25 mouse cellular contexts compared by ENCODE assay signal in genomic region chr1:157514298-157514697, GRCm38 (mm10). TPM values are rescaled to one million over a fixed set of nuclear protein-coding genes. Genes with fewer than 3 reads are reported as not detected.
A peak's percentile ranks its signal among the peaks of the same experiment; 100 is the strongest.
DNase-seq lines count a peak whose midpoint lies in the region; ATAC-seq and TF ChIP-seq lines count a peak whose summit lies in the region.
"Had no signal": no experiment of that assay in that cellular context is flagged by ENCODE, and none has a peak within 500 bp of the region (broad histone marks: within the 10 kb centered on the region; RNA-seq: fewer than 3 reads in every experiment).

No protein-coding gene starts in this region.

- DNase-seq in liver, embryonic 14.5 days (ENCODE audit: low read depth in 3 of 3, low spot score in 3 of 3), result no peak
- DNase-seq in liver, postnatal 0 days, result no peak
- DNase-seq in Muller cell, postnatal 12 days (ENCODE audit: inconsistent ontology term), result peak; percentile 41
- no peak for DNase-seq in hindbrain, embryonic 11.5 days (ENCODE audit: low spot score)
- DNase-seq in kidney, postnatal 25 days, result no peak
- DNase-seq: adrenal gland, adult 2 months; adrenal gland, postnatal 14 days; cerebellum, adult 11-12 months; cerebellum, adult 8-10 months; cerebellum, postnatal 10 days; cerebellum, postnatal 36 days; embryo, embryonic 11 days; gastrocnemius, postnatal 10 days; gastrocnemius, postnatal 36 days had no signal

- no peak for TF ChIP-seq EP300 in liver, embryonic 14.5 days (IDR thresholded peaks at IDR 0.05; ENCODE audit: low read depth)
- TF ChIP-seq EP300 in liver, postnatal 0 days (IDR thresholded peaks at IDR 0.05; ENCODE audit: low read depth), result no peak

- no peaks in the 10 kb centered on the region for H3K36me3 ChIP-seq in liver, embryonic 14.5 days (replicated peaks; ENCODE audit: control insufficient read depth, insufficient read depth, low read depth)
- no peaks in the 10 kb centered on the region for H3K36me3 ChIP-seq in liver, postnatal 0 days (replicated peaks; ENCODE audit: insufficient read depth, low read length)
- no peaks in the 10 kb centered on the region for H3K36me3 ChIP-seq in hindbrain, embryonic 11.5 days (ENCODE audit: control insufficient read depth, insufficient read depth, low read length)
- H3K36me3 ChIP-seq: embryonic facial prominence, embryonic 10.5 days; embryonic facial prominence, embryonic 13.5 days; forebrain, embryonic 10.5 days; hindbrain, embryonic 10.5 days; hindbrain, embryonic 15.5 days had no signal

- no peaks in the 10 kb centered on the region for H3K27me3 ChIP-seq in liver, embryonic 14.5 days (ENCODE audit: control insufficient read depth, insufficient read depth, low read length)
- no peaks in the 10 kb centered on the region for H3K27me3 ChIP-seq in liver, postnatal 0 days (ENCODE audit: insufficient read depth, low read length)
- no peaks in the 10 kb centered on the region for H3K27me3 ChIP-seq in hindbrain, embryonic 11.5 days (ENCODE audit: control insufficient read depth, insufficient read depth, low read length)
- H3K27me3 ChIP-seq: forebrain, embryonic 13.5 days; hindbrain, embryonic 15.5 days had no signal

- no peak overlapping the region for H3K4me3 ChIP-seq in liver, embryonic 14.5 days (ENCODE audit: insufficient read depth in 1 of 2, low read depth in 2 of 2, low read length in 2 of 2)
- no peak overlapping the region for H3K4me3 ChIP-seq in liver, postnatal 0 days (ENCODE audit: low read depth, low read length)
- H3K4me3 ChIP-seq in hindbrain, embryonic 11.5 days (ENCODE audit: low read depth, low read length), result no peak overlapping the region
- H3K4me3 ChIP-seq: embryonic facial prominence, embryonic 10.5 days; embryonic facial prominence, embryonic 13.5 days; erythroblast, embryonic 14.5 days; forebrain, embryonic 10.5 days; forebrain, embryonic 13.5 days; hindbrain, embryonic 10.5 days; hindbrain, embryonic 15.5 days had no signal

- 27% methylated on average over 4 of the region's 4 CpGs for WGBS in liver, embryonic 14.5 days (ENCODE audit: insufficient replicate concordance)
- WGBS in liver, postnatal 0 days (ENCODE audit: insufficient replicate concordance), result 52% methylated on average over 4 of the region's 4 CpGs
- WGBS in hindbrain, embryonic 11.5 days, result 74% methylated on average over 4 of the region's 4 CpGs

- no peak overlapping the region for H3K27ac ChIP-seq in liver, embryonic 14.5 days
- H3K27ac ChIP-seq in liver, postnatal 0 days (ENCODE audit: low read depth), result no peak overlapping the region
- no peak overlapping the region for H3K27ac ChIP-seq in hindbrain, embryonic 11.5 days (ENCODE audit: low read depth, low read length)
- H3K27ac ChIP-seq: embryonic facial prominence, embryonic 10.5 days; embryonic facial prominence, embryonic 13.5 days; forebrain, embryonic 10.5 days; forebrain, embryonic 13.5 days; hindbrain, embryonic 10.5 days; hindbrain, embryonic 15.5 days had no signal

- H3K4me1 ChIP-seq in liver, embryonic 14.5 days (replicated peaks; ENCODE audit: control insufficient read depth in 2 of 2, insufficient read depth in 2 of 2, low read length in 1 of 2), result peaks cover 0 to 10% of the 10 kb centered on the region in 2 experiments; a peak in 2 of 4 replicates
- H3K4me1 ChIP-seq in liver, postnatal 0 days (ENCODE audit: insufficient read depth), result no peaks in the 10 kb centered on the region
- H3K4me1 ChIP-seq in hindbrain, embryonic 11.5 days (replicated peaks; ENCODE audit: control insufficient read depth, insufficient read depth, low read length), result no peaks in the 10 kb centered on the region

- ATAC-seq in liver, embryonic 14.5 days (ENCODE audit: insufficient read depth), result peak; percentile 30; the same call in 1 of the 2 replicates
- no peak for ATAC-seq in liver, postnatal 0 days
- peak; percentile 69 for ATAC-seq in megakaryocyte-erythroid progenitor cell, adult 5-6 weeks (replicated peaks; ENCODE audit: low FRiP score, low TSS enrichment, poor library complexity, severe bottlenecking)
- ATAC-seq in hindbrain, embryonic 11.5 days (ENCODE audit: low FRiP score), result no peak
- ATAC-seq: CD4-positive, CD25-positive, alpha-beta regulatory T cell, adult 4 months; forebrain, embryonic 13.5 days; forebrain, embryonic 16.5 days had no signal

- H3K9ac ChIP-seq in liver, embryonic 14.5 days (replicated peaks), result no peak overlapping the region
- H3K9ac ChIP-seq in liver, postnatal 0 days (replicated peaks), result no peak overlapping the region
- H3K9ac ChIP-seq in hindbrain, embryonic 11.5 days (ENCODE audit: low read depth, low read length), result no peak overlapping the region
- H3K9ac ChIP-seq: embryonic facial prominence, embryonic 13.5 days; forebrain, embryonic 13.5 days; hindbrain, embryonic 15.5 days had no signal

- H3K9me3 ChIP-seq in liver, embryonic 14.5 days (ENCODE audit: control insufficient read depth, low read length), result no peaks in the 10 kb centered on the region
- no peaks in the 10 kb centered on the region for H3K9me3 ChIP-seq in liver, postnatal 0 days (ENCODE audit: low read length)
- no peaks in the 10 kb centered on the region for H3K9me3 ChIP-seq in hindbrain, embryonic 11.5 days (ENCODE audit: control insufficient read depth, low read length)
- H3K9me3 ChIP-seq: embryonic facial prominence, embryonic 10.5 days; embryonic facial prominence, embryonic 13.5 days; forebrain, embryonic 10.5 days; forebrain, embryonic 13.5 days; hindbrain, embryonic 10.5 days; hindbrain, embryonic 15.5 days had no signal

- H3K4me2 ChIP-seq in liver, embryonic 14.5 days (ENCODE audit: low read depth), result no peak overlapping the region
- no peak overlapping the region for H3K4me2 ChIP-seq in liver, postnatal 0 days (ENCODE audit: low read depth, low read length)
- H3K4me2 ChIP-seq in hindbrain, embryonic 11.5 days (replicated peaks; ENCODE audit: low read depth, low read length), result no peak overlapping the region
- H3K4me2 ChIP-seq: embryonic facial prominence, embryonic 13.5 days; forebrain, embryonic 13.5 days; heart, embryonic 11.5 days; hindbrain, embryonic 15.5 days had no signal

- no peak for TF ChIP-seq CTCF in liver, embryonic 14.5 days (IDR thresholded peaks at IDR 0.05; ENCODE audit: low read depth)
- TF ChIP-seq CTCF in liver, postnatal 0 days (IDR thresholded peaks at IDR 0.05; ENCODE audit: low read depth), result no peak

RNA-seq across cellular contexts. Expression of gene Sec16b, which starts 7.8 kb away (rescaled TPM):
- 3.0 and 3.4 TPM in 2 replicates for polyA plus RNA-seq in liver, embryonic 14.5 days (2012; rRNA removed)
- polyA plus RNA-seq in liver, embryonic 14.5 days (2014; fragmentation: Nextera tagmentation; extraction: Ambion mirVana), result 5.1 and 5.4 TPM in 2 replicates
- 14.7 and 14.9 TPM in 2 replicates for polyA plus RNA-seq in liver, postnatal 0 days (2015; fragmentation: Nextera tagmentation; extraction: Ambion mirVana)
- total RNA-seq in megakaryocyte-erythroid progenitor cell, adult 5-6 weeks (2014; fragmentation: Nextera tagmentation), result 0.45 TPM in 1 of 2 replicates, not detected in the other
- not detected in 2 replicates for total RNA-seq in megakaryocyte-erythroid progenitor cell, adult 5-6 weeks (2017)
- 1.1 and 1.5 TPM in 2 replicates for polyA plus RNA-seq in hindbrain, embryonic 11.5 days (2014; fragmentation: Nextera tagmentation; extraction: Ambion mirVana)
- polyA plus RNA-seq: erythroblast, embryonic 14.5 days had no signal

RNA-seq across cellular contexts. Expression of gene Cryzl2, which starts 55.9 kb away (rescaled TPM):
- polyA plus RNA-seq in liver, embryonic 14.5 days (2012; rRNA removed), result 7.0 and 8.1 TPM in 2 replicates
- polyA plus RNA-seq in liver, embryonic 14.5 days (2014; fragmentation: Nextera tagmentation; extraction: Ambion mirVana), result 6.5 and 6.6 TPM in 2 replicates
- 9.5 TPM in 2 replicates for polyA plus RNA-seq in liver, postnatal 0 days (2015; fragmentation: Nextera tagmentation; extraction: Ambion mirVana)
- total RNA-seq in megakaryocyte-erythroid progenitor cell, adult 5-6 weeks (2014; fragmentation: Nextera tagmentation), result 13.6 and 24.1 TPM in 2 replicates
- 23.6 and 31.5 TPM in 2 replicates for total RNA-seq in megakaryocyte-erythroid progenitor cell, adult 5-6 weeks (2017)
- 7.4 and 8.8 TPM in 2 replicates for polyA plus RNA-seq in hindbrain, embryonic 11.5 days (2014; fragmentation: Nextera tagmentation; extraction: Ambion mirVana)

Comparison
In these comparisons a context has a peak if more than half of its experiments do, and no peak if none do; other contexts are left out.
1. ATAC-seq: peak in liver, embryonic 14.5 days (single experiment) and megakaryocyte-erythroid progenitor cell, adult 5-6 weeks (single experiment); none in liver, postnatal 0 days (single experiment) and hindbrain, embryonic 11.5 days (single experiment).